ENCODE assay signal across 15 mouse cellular contexts in the genomic region with DNA sequence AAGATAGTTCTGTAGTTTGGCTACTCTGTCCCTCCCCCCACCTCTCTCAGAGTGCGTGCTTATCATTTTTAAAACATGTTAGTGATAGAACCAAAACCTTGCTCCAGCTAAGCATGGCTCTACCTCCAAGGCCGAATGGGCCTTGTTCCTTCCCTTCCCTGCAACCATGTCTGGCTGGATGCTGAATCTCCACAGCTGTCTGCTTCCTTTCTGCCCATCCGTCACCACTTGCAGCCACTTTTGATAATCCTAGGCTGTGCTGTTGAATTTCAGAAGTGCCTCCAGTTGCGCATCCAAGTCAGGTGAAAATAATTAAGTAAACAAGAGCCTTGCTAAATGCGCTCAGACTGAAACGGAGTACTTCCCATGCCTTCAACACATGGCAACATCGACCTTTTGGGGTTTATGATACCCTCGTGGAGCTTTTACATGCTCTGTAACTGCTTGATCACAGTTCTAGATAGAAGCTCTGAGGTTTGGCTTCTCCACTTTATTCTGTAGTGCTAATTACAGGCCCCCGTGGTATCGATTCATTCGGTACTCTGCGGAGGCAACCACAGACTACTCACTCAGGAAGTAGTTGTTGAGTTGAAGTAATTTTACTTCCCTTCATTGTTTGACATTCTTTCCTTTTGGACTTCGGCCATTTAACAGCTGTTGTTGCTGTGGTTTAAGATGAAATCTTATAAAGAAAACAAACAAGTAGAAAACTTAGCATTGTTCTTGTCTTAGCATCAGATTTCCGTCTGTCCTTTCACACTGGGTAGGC.
A peak's percentile ranks its signal among the peaks of the same experiment; 100 is the strongest.
DNase-seq lines count a peak whose midpoint lies in the region; ATAC-seq and TF ChIP-seq lines count a peak whose summit lies in the region.
"Had no signal": no experiment of that assay in that cellular context is flagged by ENCODE, and none has a peak within 500 bp of the region (broad histone marks: within the 10 kb centered on the region; RNA-seq: fewer than 3 reads in every experiment).

No protein-coding gene starts in this region.

- no peaks in the 10 kb centered on the region for H3K36me3 ChIP-seq in kidney, postnatal 0 days (ENCODE audit: insufficient read depth, low read length)
- H3K36me3 ChIP-seq in embryonic facial prominence, embryonic 11.5 days (replicated peaks; ENCODE audit: control insufficient read depth, insufficient read depth, low read depth, low read length): no peaks in the 10 kb centered on the region
- no peaks in the 10 kb centered on the region for H3K36me3 ChIP-seq in forebrain, embryonic 16.5 days (ENCODE audit: control insufficient read depth, insufficient read depth)

- H3K9ac ChIP-seq in kidney, postnatal 0 days (ENCODE audit: low read depth, low read length): no peak overlapping the region
- H3K9ac ChIP-seq in embryonic facial prominence, embryonic 11.5 days (replicated peaks; ENCODE audit: low read length): no peak overlapping the region
- no peak overlapping the region for H3K9ac ChIP-seq in forebrain, embryonic 16.5 days (replicated peaks; ENCODE audit: low read depth, low read length)
- H3K9ac ChIP-seq: forebrain, postnatal 0 days; hindbrain, embryonic 14.5 days; liver, embryonic 14.5 days had no signal

- 0 out of 2 replicates have a peak, but pooled peaks cover 4% of the 10 kb centered on the region for H3K4me1 ChIP-seq in kidney, postnatal 0 days (replicated peaks; ENCODE audit: insufficient read depth, low read length)
- H3K4me1 ChIP-seq in embryonic facial prominence, embryonic 11.5 days (ENCODE audit: control insufficient read depth, insufficient read depth, low read length): no peaks in the 10 kb centered on the region
- no peaks in the 10 kb centered on the region for H3K4me1 ChIP-seq in forebrain, embryonic 16.5 days (replicated peaks; ENCODE audit: control insufficient read depth, insufficient read depth, low read length)

- H3K27me3 ChIP-seq in kidney, postnatal 0 days (ENCODE audit: insufficient read depth, low read length): no peaks in the 10 kb centered on the region
- H3K27me3 ChIP-seq in embryonic facial prominence, embryonic 11.5 days (ENCODE audit: control insufficient read depth, insufficient read depth, low read length): no peaks in the 10 kb centered on the region
- H3K27me3 ChIP-seq in forebrain, embryonic 16.5 days (replicated peaks; ENCODE audit: control insufficient read depth, insufficient read depth, low read length): no peaks in the 10 kb centered on the region
- H3K27me3 ChIP-seq: CH12.LX had no signal

- H3K4me3 ChIP-seq in kidney, postnatal 0 days (replicated peaks; ENCODE audit: low read depth, low read length): no peak overlapping the region
- no peak overlapping the region for H3K4me3 ChIP-seq in embryonic facial prominence, embryonic 11.5 days (ENCODE audit: low read depth, low read length)
- no peak overlapping the region for H3K4me3 ChIP-seq in forebrain, embryonic 16.5 days (replicated peaks; ENCODE audit: low read length)

- no peak overlapping the region for H3K4me2 ChIP-seq in kidney, postnatal 0 days (ENCODE audit: low read length)
- no peak overlapping the region for H3K4me2 ChIP-seq in embryonic facial prominence, embryonic 11.5 days (ENCODE audit: low read depth, low read length)
- no peak overlapping the region for H3K4me2 ChIP-seq in forebrain, embryonic 16.5 days (ENCODE audit: low read length)
- H3K4me2 ChIP-seq: hindbrain, embryonic 14.5 days; midbrain, embryonic 11.5 days had no signal

- 67% methylated on average over 14 of the region's 14 CpGs for WGBS in kidney, postnatal 0 days
- 64% methylated on average over 14 of the region's 14 CpGs for WGBS in embryonic facial prominence, embryonic 11.5 days
- 89% methylated on average over 14 of the region's 14 CpGs for WGBS in forebrain, embryonic 16.5 days

- ATAC-seq in kidney, postnatal 0 days (replicated peaks; ENCODE audit: low FRiP score, low read depth): no peak
- ATAC-seq in embryonic facial prominence, embryonic 11.5 days (replicated peaks; ENCODE audit: insufficient number of reproducible peaks, low FRiP score, low TSS enrichment, low read depth): no peak
- no peak for ATAC-seq in forebrain, embryonic 16.5 days
- ATAC-seq: forebrain, postnatal 0 days had no signal

- H3K9me3 ChIP-seq in kidney, postnatal 0 days (replicated peaks; ENCODE audit: low read length): no peaks in the 10 kb centered on the region
- no peaks in the 10 kb centered on the region for H3K9me3 ChIP-seq in embryonic facial prominence, embryonic 11.5 days (replicated peaks; ENCODE audit: control insufficient read depth, low read length)
- H3K9me3 ChIP-seq in forebrain, embryonic 16.5 days (ENCODE audit: control insufficient read depth, low read length): no peaks in the 10 kb centered on the region

- H3K27ac ChIP-seq in kidney, postnatal 0 days: no peak overlapping the region
- no peak overlapping the region; the same call in 1 of the 2 replicates for H3K27ac ChIP-seq in embryonic facial prominence, embryonic 11.5 days (replicated peaks; ENCODE audit: low read depth, low read length)
- no peak overlapping the region for H3K27ac ChIP-seq in forebrain, embryonic 16.5 days (ENCODE audit: low read length)
- H3K27ac ChIP-seq: hindbrain, embryonic 14.5 days; liver, embryonic 14.5 days had no signal

- DNase-seq in kidney, postnatal 0 days (ENCODE audit: low spot score): peak; percentile 60
- no peak for DNase-seq in kidney, adult 11 months
- DNase-seq in 416B (ENCODE audit: low read depth): peak; percentile 44
- DNase-seq in embryonic facial prominence, embryonic 11.5 days (ENCODE audit: low spot score): peak; percentile 12
- peak; percentile 12 to 30 for DNase-seq in heart, postnatal 10 days
- no peak for DNase-seq in retina, embryonic 14.5 days (ENCODE audit: low spot score)
- no peak for DNase-seq in urinary bladder, adult 2 months (ENCODE audit: low spot score)
- DNase-seq: cerebellum, adult 9-11 months; forebrain, postnatal 0 days; gastrocnemius, postnatal 25 days had no signal

- no peak for TF ChIP-seq CTCF in kidney, postnatal 0 days (IDR thresholded peaks at IDR 0.05; ENCODE audit: low read depth)

- intact Hi-C loops in heart, postnatal 10 days (cut with DNase I): no loop called here

Comparison
In these comparisons a context has a peak if more than half of its experiments do, and no peak if none do; other contexts are left out.
1. DNase-seq: peak in kidney, postnatal 0 days (single experiment), 416B (single experiment), embryonic facial prominence, embryonic 11.5 days (single experiment) and heart, postnatal 10 days (2 of 2); none in kidney, adult 11 months (single experiment), retina, embryonic 14.5 days (single experiment) and urinary bladder, adult 2 months (single experiment).